ENCODE assay signal across 20 mouse cellular contexts in genomic region chr5:36720219-36720618, GRCm38 (mm10). TPM values are rescaled to one million over a fixed set of nuclear protein-coding genes. Genes with fewer than 3 reads are reported as not detected.
DNase-seq lines count a peak whose midpoint lies in the region; ATAC-seq and TF ChIP-seq lines count a peak whose summit lies in the region.
"Had no signal": no experiment of that assay in that cellular context is flagged by ENCODE, and none has a peak within 500 bp of the region (broad histone marks: within the 10 kb centered on the region; RNA-seq: fewer than 3 reads in every experiment).

No protein-coding gene starts in this region.

- H3K27me3 ChIP-seq in heart, embryonic 12.5 days (replicated peaks), result no peaks in the 10 kb centered on the region
- H3K27me3 ChIP-seq in MEL (ENCODE audit: control insufficient read depth in 1 of 2, insufficient read depth in 2 of 2, low read length in 2 of 2), result no peaks in the 10 kb centered on the region
- H3K27me3 ChIP-seq in liver, embryonic 15.5 days, result peaks cover 24% of the 10 kb centered on the region
- H3K27me3 ChIP-seq in hindbrain, postnatal 0 days (ENCODE audit: insufficient read depth, low read length), result no peaks in the 10 kb centered on the region
- H3K27me3 ChIP-seq: midbrain, embryonic 12.5 days; neural tube, embryonic 13.5 days had no signal

- TF ChIP-seq RAD21 in MEL (IDR thresholded peaks at IDR 0.05; ENCODE audit: low read depth, low read length), result no peak

- no peak for TF ChIP-seq POLR2A in MEL (IDR thresholded peaks at IDR 0.05; ENCODE audit: control insufficient read depth in 1 of 2, insufficient read depth in 1 of 2, low read depth in 1 of 2, low read length in 2 of 2, poor library complexity in 1 of 2)

- DNase-seq in heart, postnatal 25 days (ENCODE audit: low spot score), result no peak
- DNase-seq in MEL (ENCODE audit: low read depth, low spot score) (no peak), adipocyte (ENCODE audit: low spot score) (no peak)
- DNase-seq in hindbrain, postnatal 0 days (ENCODE audit: low spot score), result no peak
- DNase-seq in adrenal gland, adult 2 months, result no peak
- DNase-seq: cerebellum, adult 9-11 months; heart, adult 11 months; kidney, adult 18-20 months; lung, embryonic 14.5 days; lung, postnatal 4 days; spleen, adult 18-20 months had no signal

- no peaks in the 10 kb centered on the region for H3K36me3 ChIP-seq in heart, embryonic 12.5 days
- peaks cover 0 to 33% of the 10 kb centered on the region in 2 experiments; a peak in 2 of 4 replicates for H3K36me3 ChIP-seq in MEL (ENCODE audit: control insufficient read depth in 1 of 2, insufficient read depth in 2 of 2, low read length in 2 of 2)
- no peaks in the 10 kb centered on the region for H3K36me3 ChIP-seq in liver, embryonic 15.5 days (replicated peaks)
- H3K36me3 ChIP-seq in hindbrain, postnatal 0 days (ENCODE audit: insufficient read depth, low read length), result no peaks in the 10 kb centered on the region
- H3K36me3 ChIP-seq: hindbrain, embryonic 10.5 days; limb, embryonic 12.5 days; midbrain, embryonic 12.5 days; neural tube, embryonic 13.5 days had no signal

- no peaks in the 10 kb centered on the region for H3K79me2 ChIP-seq in MEL (ENCODE audit: control insufficient read depth, insufficient read depth, low read length, poor library complexity)

- no peak for ATAC-seq in heart, embryonic 12.5 days (ENCODE audit: insufficient number of reproducible peaks, low FRiP score)
- ATAC-seq in erythroid progenitor cell, adult 5-6 weeks (replicated peaks; ENCODE audit: low FRiP score, poor library complexity, severe bottlenecking), result peak; percentile 31; the same call in 1 of the 2 replicates
- ATAC-seq in liver, embryonic 15.5 days (ENCODE audit: insufficient read depth), result peak; percentile 45
- no peak for ATAC-seq in hindbrain, postnatal 0 days
- ATAC-seq: forebrain, embryonic 16.5 days had no signal

- peak overlapping the region; percentile 65 for H3K27ac ChIP-seq in heart, embryonic 12.5 days (ENCODE audit: poor library complexity, severe bottlenecking)
- peak overlapping the region; percentile 11; the same call in 1 of the 2 replicates for H3K27ac ChIP-seq in MEL (ENCODE audit: control insufficient read depth, low read depth, low read length)
- peak overlapping the region; percentile 99 for H3K27ac ChIP-seq in liver, embryonic 15.5 days (replicated peaks)
- no peak overlapping the region for H3K27ac ChIP-seq in hindbrain, postnatal 0 days
- H3K27ac ChIP-seq: hindbrain, embryonic 10.5 days; kidney, postnatal 0 days; limb, embryonic 12.5 days; midbrain, embryonic 12.5 days; neural tube, embryonic 13.5 days had no signal

- H3K4me1 ChIP-seq in heart, embryonic 12.5 days (replicated peaks), result peaks cover 61% of the 10 kb centered on the region
- H3K4me1 ChIP-seq in MEL (ENCODE audit: control insufficient read depth in 1 of 2, insufficient read depth in 2 of 2, low read length in 2 of 2), result peaks cover 16 to 38% of the 10 kb centered on the region in 2 experiments
- H3K4me1 ChIP-seq in liver, embryonic 15.5 days (replicated peaks), result peaks cover 87% of the 10 kb centered on the region
- no peaks in the 10 kb centered on the region for H3K4me1 ChIP-seq in hindbrain, postnatal 0 days (ENCODE audit: insufficient read depth, low read length)
- H3K4me1 ChIP-seq: limb, embryonic 12.5 days; midbrain, embryonic 12.5 days; neural tube, embryonic 13.5 days had no signal

- H3K4me2 ChIP-seq in heart, embryonic 12.5 days, result no peak overlapping the region
- H3K4me2 ChIP-seq in liver, embryonic 15.5 days, result peak overlapping the region; percentile 72
- H3K4me2 ChIP-seq in hindbrain, postnatal 0 days (ENCODE audit: low read depth, low read length), result no peak overlapping the region
- H3K4me2 ChIP-seq: limb, embryonic 12.5 days; lung, embryonic 14.5 days; midbrain, embryonic 12.5 days; neural tube, embryonic 13.5 days had no signal

- H3K9ac ChIP-seq in heart, embryonic 12.5 days, result no peak overlapping the region; the same call in 1 of the 2 replicates
- H3K9ac ChIP-seq in MEL (ENCODE audit: control insufficient read depth, low read depth, low read length, poor library complexity, severe bottlenecking), result no peak overlapping the region
- peak overlapping the region; percentile 40 for H3K9ac ChIP-seq in liver, embryonic 15.5 days
- H3K9ac ChIP-seq in hindbrain, postnatal 0 days (replicated peaks; ENCODE audit: low read length), result no peak overlapping the region
- H3K9ac ChIP-seq: limb, embryonic 12.5 days; lung, embryonic 14.5 days; midbrain, embryonic 12.5 days; neural tube, embryonic 13.5 days had no signal

- no peak overlapping the region for H3K4me3 ChIP-seq in heart, embryonic 12.5 days
- no peak overlapping the region for H3K4me3 ChIP-seq in MEL (ENCODE audit: control insufficient read depth in 1 of 2, insufficient read depth in 1 of 2, low read depth in 2 of 2, low read length in 2 of 2)
- H3K4me3 ChIP-seq in liver, embryonic 15.5 days (replicated peaks), result peak overlapping the region; percentile 38
- H3K4me3 ChIP-seq in hindbrain, postnatal 0 days (ENCODE audit: low read length), result no peak overlapping the region
- H3K4me3 ChIP-seq: hindbrain, embryonic 10.5 days; limb, embryonic 12.5 days; midbrain, embryonic 12.5 days; neural tube, embryonic 13.5 days had no signal

- intact Hi-C loops in heart, postnatal 25 days (cut with DNase I), result no loop called here

- peak; percentile 37 to 38; a peak in 2 of 4 replicates for TF ChIP-seq EP300 in MEL (IDR thresholded peaks at IDR 0.05; ENCODE audit: low read depth in 1 of 2, low read length in 2 of 2)

- TF ChIP-seq CTCF in MEL (IDR thresholded peaks at IDR 0.05 in 2 of 3, conservative IDR thresholded peaks at IDR 0.05 in 1 of 3; ENCODE audit: control insufficient read depth in 1 of 3, insufficient read depth in 1 of 3, low read depth in 2 of 3, low read length in 3 of 3, poor library complexity in 1 of 3, severe bottlenecking in 1 of 3), result no peak
- no peak for TF ChIP-seq CTCF in hindbrain, postnatal 0 days (IDR thresholded peaks at IDR 0.05; ENCODE audit: low read depth)

- 80% methylated on average over 5 of the region's 5 CpGs for WGBS in heart, embryonic 12.5 days
- 52% methylated on average over 5 of the region's 5 CpGs for WGBS in liver, embryonic 15.5 days (ENCODE audit: insufficient replicate concordance)
- WGBS in hindbrain, postnatal 0 days, result 86% methylated on average over 5 of the region's 5 CpGs

- H3K9me3 ChIP-seq in heart, embryonic 12.5 days (replicated peaks), result no peaks in the 10 kb centered on the region
- no peaks in the 10 kb centered on the region for H3K9me3 ChIP-seq in MEL (replicated peaks; ENCODE audit: insufficient read depth, low read length)
- H3K9me3 ChIP-seq in liver, embryonic 15.5 days (replicated peaks), result no peaks in the 10 kb centered on the region
- no peaks in the 10 kb centered on the region for H3K9me3 ChIP-seq in hindbrain, postnatal 0 days (ENCODE audit: low read length)
- H3K9me3 ChIP-seq: hindbrain, embryonic 10.5 days; limb, embryonic 12.5 days; midbrain, embryonic 12.5 days; neural tube, embryonic 13.5 days had no signal

TF ChIP-seq in MEL, 35 proteins besides CTCF, POLR2A, EP300 and RAD21:
- no peak for TF ChIP-seq SMC3 (IDR thresholded peaks at IDR 0.05; ENCODE audit: low read depth, low read length)
- TF ChIP-seq ETS1 (IDR thresholded peaks at IDR 0.05; ENCODE audit: low read depth, low read length), result peak; percentile 29; the same call in 1 of the 2 replicates
- no peak for TF ChIP-seq POLR2AphosphoS2 (IDR thresholded peaks at IDR 0.05; ENCODE audit: low read length)
- TF ChIP-seq MAX (IDR thresholded peaks at IDR 0.05; ENCODE audit: low read length), result no peak
- TF ChIP-seq TCF12 (IDR thresholded peaks at IDR 0.05; ENCODE audit: low read depth, low read length), result peak; percentile 43
- TF ChIP-seq JUND (IDR thresholded peaks at IDR 0.05; ENCODE audit: low read depth, low read length), result no peak
- TF ChIP-seq GATA1 (IDR thresholded peaks at IDR 0.05; ENCODE audit: low read depth, low read length), result peak; percentile 59
TF ChIP-seq in MEL: peak in this region for 3.

RNA-seq across cellular contexts. Expression of gene D5Ertd579e, which starts 24.4 kb away (rescaled TPM):
- polyA plus RNA-seq in heart, embryonic 12.5 days (2016; fragmentation: Nextera tagmentation; extraction: Ambion mirVana), result 35.1 and 37.2 TPM in 2 replicates
- 10 to 100 TPM; 79.8 to 91.2 TPM for total RNA-seq in heart, postnatal 25 days (2021)
- total RNA-seq in MEL (2012; rRNA removed), result 15.9 and 18.9 TPM in 2 replicates
- polyA plus RNA-seq in MEL (2012; ENCODE audit: insufficient read depth in 1 of 2, insufficient read length in 2 of 2, low read depth in 1 of 2, low replicate concordance in 2 of 2, missing spikeins in 1 of 2), result 10 to 100 TPM in 1 of 2 experiments, not detected in 1; 31.1 TPM
- 139 and 143 TPM in 2 replicates for total RNA-seq in erythroid progenitor cell, adult 5-6 weeks (2015; ENCODE audit: low replicate concordance)
- total RNA-seq in erythroid progenitor cell, adult 5-6 weeks (2017; ENCODE audit: low replicate concordance), result 235 and 242 TPM in 2 replicates
- polyA plus RNA-seq in liver, embryonic 15.5 days (2015; fragmentation: Nextera tagmentation; extraction: Ambion mirVana), result 22.1 and 22.2 TPM in 2 replicates
- total RNA-seq in hindbrain, postnatal 0 days (2014; rRNA removed), result 56.2 and 64.6 TPM in 2 replicates
- 31.0 and 32.2 TPM in 2 replicates for polyA plus RNA-seq in hindbrain, postnatal 0 days (2015; fragmentation: Nextera tagmentation; extraction: Ambion mirVana)
- 10 to 100 TPM; 64.4 to 83.5 TPM for total RNA-seq in adrenal gland, adult 2 months (2021)
- 13.7 and 13.9 TPM in 2 replicates for polyA plus RNA-seq in adrenal gland, adult 2 months (2012; rRNA removed)

RNA-seq across cellular contexts. Expression of gene Bloc1s4, which starts 28.2 kb away (rescaled TPM):
- polyA plus RNA-seq in heart, embryonic 12.5 days (2016; fragmentation: Nextera tagmentation; extraction: Ambion mirVana), result 21.0 and 21.3 TPM in 2 replicates
- total RNA-seq in heart, postnatal 25 days (2021), result 10 to 100 TPM; 12.9 to 13.0 TPM
- 27.9 and 32.9 TPM in 2 replicates for total RNA-seq in MEL (2012; rRNA removed)
- 10 to 100 TPM in 1 of 2 experiments, not detected in 1; 29.8 TPM for polyA plus RNA-seq in MEL (2012; ENCODE audit: insufficient read depth in 1 of 2, insufficient read length in 2 of 2, low read depth in 1 of 2, low replicate concordance in 2 of 2, missing spikeins in 1 of 2)
- total RNA-seq in erythroid progenitor cell, adult 5-6 weeks (2015; ENCODE audit: low replicate concordance), result 5.0 and 10.5 TPM in 2 replicates
- 7.9 and 13.1 TPM in 2 replicates for total RNA-seq in erythroid progenitor cell, adult 5-6 weeks (2017; ENCODE audit: low replicate concordance)
- 15.9 and 16.3 TPM in 2 replicates for polyA plus RNA-seq in liver, embryonic 15.5 days (2015; fragmentation: Nextera tagmentation; extraction: Ambion mirVana)
- 19.7 and 29.1 TPM in 2 replicates for total RNA-seq in hindbrain, postnatal 0 days (2014; rRNA removed)
- 28.9 and 32.0 TPM in 2 replicates for polyA plus RNA-seq in hindbrain, postnatal 0 days (2015; fragmentation: Nextera tagmentation; extraction: Ambion mirVana)
- total RNA-seq in adrenal gland, adult 2 months (2021), result 10 to 100 TPM; 21.9 to 27.5 TPM
- polyA plus RNA-seq in adrenal gland, adult 2 months (2012; rRNA removed), result 64.9 and 70.9 TPM in 2 replicates

Comparison
In these comparisons a context has a peak if more than half of its experiments do, and no peak if none do; other contexts are left out.
1. ATAC-seq: peak in erythroid progenitor cell, adult 5-6 weeks (single experiment) and liver, embryonic 15.5 days (single experiment); none in heart, embryonic 12.5 days (single experiment) and hindbrain, postnatal 0 days (single experiment).